Mouse (Mus musculus): ENCODE results near the gene Agpat1.

Gene Agpat1

DNA sequence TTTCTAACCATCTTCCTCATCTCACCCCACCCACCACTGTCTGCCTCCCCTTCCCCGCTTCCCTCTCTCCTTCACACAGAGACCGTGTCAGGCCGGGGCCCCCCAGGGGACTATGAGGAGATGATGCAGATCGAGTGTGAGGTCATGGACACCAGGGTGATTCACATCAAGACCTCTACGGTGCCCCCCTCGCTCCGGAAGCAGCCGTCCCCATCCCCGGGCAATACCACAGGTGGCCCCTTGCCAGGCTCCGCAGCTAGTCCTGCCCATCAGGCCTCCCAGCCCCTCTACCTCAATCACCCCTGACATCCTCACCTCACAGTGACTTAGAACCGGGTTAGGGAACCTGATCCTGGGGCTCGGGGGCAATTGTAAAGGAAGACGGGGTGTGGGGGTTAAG, 50.3 kb downstream of the Agpat1 start:
- DNase-seq (ENCODE audit: low spot score in 2 of 2) = no peak

DNA sequence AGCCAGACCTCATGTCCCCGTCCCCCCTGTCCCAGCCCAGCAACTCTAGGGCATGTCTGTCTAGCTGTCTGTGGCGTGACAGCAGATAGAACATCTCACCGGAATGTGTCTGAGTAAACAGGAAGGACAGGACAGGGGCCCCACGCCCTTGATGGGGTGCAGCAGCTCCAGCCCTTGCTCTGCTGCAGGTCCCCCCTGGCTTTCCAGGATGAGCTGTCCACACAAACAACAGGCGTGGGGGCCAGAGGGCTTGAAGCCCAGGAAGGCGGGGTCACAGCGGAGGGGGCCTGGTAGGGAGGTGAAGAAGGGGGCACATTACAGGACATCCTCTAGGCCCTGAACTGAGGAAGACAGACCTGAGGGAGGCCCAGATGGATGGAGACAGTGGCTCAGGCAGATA, 51.1 kb downstream of the Agpat1 start:
- DNase-seq (ENCODE audit: low spot score in 2 of 2) = no peak

DNA sequence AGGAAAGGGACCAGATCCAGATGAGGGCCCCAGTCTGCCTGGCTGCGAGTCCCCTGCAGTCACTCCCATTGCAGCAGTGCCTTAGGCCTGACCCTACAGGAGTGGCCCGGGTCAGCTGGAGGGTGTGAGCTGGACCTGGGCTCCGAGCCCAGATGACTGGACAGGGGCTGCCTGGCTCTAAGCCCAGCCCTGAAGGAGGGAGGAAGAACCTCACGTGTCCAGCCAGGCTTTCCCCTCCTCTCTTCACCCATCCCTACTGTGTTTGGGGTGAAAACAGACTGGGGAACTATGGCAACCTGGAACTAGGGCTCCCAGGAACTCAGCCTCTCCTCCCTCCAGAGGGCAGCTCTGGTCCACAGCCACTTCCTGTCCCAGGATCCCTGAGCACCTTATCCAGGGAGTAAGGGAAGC, 51.5 kb downstream of the Agpat1 start:
- no peak for DNase-seq (ENCODE audit: low spot score in 2 of 2)

DNA sequence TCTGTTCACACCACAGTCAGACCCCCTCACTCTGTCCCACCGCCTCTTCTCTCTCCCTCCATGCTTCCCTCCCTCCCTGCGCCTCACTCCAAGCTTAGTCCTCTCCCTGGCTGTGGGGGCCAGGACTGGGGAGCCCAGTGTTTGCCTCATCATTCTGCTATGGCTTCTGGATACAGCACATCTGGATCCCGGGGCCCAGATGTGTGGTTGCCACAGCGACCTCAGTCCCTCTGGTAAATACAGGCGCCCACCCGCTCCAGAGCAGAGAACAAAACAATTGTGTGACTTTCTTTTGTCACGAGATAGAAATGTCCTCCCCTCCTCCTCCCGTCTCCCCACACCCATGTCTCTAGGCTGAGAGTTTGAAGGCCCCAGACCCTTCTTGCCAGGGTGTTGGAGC, 52.6 kb downstream of the Agpat1 start:
- no peak for DNase-seq (ENCODE audit: low spot score in 2 of 2)

DNA sequence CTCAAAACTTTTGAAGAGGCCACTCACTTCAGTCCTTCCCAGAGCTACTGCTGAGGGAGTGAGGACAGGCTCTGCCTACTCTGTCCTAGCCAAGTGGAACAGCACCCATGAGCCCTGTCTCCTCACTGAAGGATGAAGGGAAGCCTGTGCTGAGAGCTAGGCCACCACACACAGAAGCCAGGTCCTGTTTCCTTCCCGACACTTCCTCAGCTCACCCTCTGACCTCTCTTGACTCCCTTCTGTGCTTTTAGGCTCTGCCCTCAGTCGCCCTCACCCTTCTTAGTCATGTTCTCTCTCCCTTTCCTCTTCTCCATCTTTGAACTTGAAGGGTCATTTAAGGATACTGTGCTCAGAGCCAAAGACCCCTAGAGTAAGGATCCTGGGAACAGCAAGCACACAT, 53.2 kb downstream of the Agpat1 start:
- no peak for DNase-seq (ENCODE audit: low spot score in 2 of 2)

DNA sequence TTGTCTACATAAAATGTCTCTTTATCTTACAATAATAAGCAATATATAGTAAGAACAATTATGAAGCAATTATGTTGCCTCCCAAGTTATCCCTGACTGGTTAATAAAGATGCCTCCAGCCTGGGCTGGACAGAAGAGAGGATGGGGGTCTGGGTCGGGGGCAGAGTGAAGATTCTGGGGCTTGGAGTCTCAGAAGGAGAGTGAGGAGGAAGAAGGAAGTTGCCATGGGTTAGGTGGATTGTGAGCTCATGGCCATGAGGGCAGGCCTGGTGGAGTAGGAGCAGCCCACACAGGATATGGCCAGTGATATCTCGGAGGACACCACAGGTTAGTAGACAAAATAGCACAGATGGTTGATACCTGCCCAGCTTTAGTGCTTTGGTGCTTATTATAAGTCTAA, 54.1 kb downstream of the Agpat1 start:
- no peak for DNase-seq (ENCODE audit: low spot score in 2 of 2)

DNA sequence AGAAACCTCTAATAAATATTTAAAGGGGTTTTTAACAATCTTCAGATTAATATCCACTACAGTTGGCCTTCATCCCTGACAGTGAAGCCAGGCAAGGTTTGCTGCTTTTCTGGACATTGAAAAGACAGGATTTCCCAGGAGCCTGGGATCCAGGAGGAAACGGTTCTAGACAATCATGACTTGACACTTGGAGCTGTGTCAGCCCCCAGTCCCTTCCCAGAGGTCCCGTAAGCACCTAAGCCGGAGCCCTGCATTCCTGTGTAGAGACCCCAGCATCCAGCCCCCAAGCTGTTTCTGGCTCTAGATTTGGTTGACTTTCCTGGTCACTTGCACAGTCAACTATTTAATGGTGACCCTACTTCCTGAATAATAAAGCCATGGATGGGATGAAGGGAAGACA, 54.5 kb downstream of the Agpat1 start:
- DNase-seq (ENCODE audit: low spot score in 2 of 2) = no peak

DNA sequence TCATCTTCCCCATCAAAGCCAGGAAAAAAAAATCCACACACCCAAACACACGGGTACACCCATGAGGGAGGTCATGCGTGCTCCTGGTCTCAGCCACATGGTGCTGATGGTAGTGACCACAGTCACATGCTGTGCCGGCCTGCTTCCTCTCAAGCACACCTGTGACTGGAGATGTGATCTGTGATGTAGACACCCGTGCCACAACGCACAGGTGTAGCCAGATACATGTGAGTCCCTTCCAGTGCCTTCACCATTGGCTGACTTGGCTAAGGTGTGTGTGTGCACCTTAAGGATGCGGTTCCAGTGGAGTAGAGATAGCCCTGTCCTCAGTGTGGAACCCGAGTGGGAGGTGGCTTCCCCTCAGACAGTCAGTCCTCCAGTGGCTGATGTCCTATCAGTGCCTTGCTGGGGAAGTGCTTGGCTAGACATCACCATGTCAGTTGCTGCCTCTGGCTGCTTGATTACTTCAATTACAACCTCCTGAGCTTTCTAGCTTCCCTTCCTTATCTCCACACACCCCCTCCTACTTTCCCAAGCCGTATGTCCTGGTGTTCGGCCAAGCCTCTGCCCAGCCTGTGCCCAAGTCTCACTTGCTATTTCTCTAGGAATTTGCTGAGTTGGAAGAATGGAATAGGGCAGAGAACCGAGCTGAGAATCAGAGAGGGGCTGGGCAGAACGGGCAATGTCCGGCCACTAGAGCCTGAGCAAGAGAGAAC, 55.3 kb downstream of the Agpat1 start:
- no peak for DNase-seq (ENCODE audit: low spot score in 2 of 2)

DNA sequence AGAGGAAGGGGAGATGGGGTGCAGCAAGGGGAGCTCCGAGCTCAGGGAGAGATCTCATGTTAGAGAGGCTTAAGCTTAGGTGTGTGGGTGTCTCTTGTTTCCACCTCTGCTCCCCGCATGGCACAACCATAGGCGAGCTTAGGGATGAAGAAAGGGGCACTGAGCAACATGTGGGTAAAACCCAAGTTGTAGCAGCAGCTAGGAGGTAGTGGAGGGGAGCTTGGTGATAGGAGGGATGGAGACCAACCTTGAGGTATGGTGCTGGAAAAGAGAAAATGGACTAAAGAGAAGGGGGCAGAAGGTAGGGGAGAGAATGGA, 55.8 kb downstream of the Agpat1 start:
- DNase-seq (ENCODE audit: low spot score in 2 of 2) = no peak

DNA sequence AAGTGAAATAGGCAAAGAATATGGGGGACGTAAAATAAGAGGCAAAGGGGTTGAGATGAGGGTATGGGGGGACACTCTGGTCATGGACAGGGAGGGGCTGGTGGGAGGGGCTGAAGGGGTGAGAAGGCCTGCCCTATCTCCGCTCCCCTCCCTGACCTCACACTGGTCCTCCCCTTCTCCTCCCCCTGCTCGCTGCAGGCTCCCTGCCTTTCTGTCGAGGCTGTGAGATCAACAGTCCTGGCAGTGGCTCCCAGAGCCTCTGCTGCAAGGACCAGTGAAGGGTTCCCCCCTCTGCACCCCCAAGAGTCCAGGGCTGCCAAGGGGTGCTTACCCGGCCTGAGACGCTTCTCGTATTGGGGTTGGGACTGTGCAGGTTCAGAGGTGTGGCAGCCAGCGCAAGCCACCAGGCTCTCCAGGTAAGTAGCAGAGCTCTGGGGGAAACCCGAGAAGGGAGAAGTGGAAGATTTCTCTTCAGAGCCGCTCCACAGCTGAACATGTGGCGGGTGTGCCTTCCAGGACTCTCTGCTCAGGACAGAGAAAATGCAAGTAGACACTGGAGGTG, 56.3 kb downstream of the Agpat1 start:
- no peak for DNase-seq (ENCODE audit: low spot score in 2 of 2)

DNA sequence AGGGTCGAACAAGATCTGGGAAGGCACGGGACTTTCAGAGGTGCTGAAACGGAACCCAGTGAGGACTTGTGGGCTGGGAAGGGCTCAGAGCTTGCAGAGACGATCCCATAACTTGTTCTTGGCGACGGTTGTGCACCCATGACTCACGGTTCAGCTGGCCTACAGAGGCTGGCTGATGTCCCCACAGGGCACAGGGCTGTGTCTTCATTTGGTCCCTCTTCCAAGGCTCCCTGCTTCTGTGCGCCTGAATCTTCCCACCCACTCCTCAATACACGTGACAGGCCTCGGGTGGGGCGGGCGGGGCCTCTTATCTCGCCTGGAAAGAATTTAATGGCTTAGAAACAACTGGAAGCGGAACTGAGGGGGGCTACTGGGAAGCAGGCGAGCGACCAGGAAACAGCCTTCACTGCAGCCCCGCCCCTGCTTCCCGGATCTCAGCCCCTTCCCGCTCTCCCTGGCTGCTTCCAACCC, 57.1 kb downstream of the Agpat1 start:
- no peak for DNase-seq (ENCODE audit: low spot score in 2 of 2)

DNA sequence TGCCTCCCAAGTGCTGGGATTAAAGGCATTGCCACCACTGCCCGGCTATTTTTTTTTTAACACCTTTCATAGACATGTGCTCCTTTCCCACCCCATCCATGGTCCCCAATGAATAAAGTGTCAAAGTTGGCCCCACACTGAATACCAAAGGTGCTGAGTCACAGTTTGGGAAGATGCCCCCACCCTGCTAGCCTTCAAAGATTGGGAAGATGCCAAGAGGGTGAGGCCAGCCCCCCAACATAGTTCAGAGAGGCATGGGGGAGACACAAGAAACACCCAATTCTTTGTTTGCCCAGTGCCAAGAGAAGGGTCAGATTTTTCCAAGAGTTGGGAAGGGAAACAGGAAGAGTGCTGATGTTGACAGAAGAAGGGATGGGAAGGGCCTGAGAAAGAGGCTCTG, 58.4 kb downstream of the Agpat1 start:
- DNase-seq (ENCODE audit: low spot score in 2 of 2) = no peak

DNA sequence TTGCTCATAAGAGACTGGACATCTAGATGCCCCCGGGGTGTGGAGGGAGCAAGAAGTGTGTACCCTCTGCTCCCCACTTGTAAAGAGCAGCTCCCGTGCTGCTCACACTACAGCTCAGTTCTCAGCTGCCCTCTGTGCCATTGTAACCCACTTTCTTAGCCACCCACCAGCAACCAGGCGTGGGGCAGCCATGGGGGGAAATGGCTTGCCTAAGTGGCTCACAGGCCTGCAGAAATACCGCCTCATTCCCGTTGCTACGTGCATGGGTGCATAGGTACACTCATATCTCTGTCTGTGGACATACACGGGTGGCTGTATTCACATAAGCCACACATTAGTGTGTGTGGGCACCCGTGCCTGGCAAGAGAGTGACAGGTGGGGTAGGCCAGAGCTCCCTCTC, 58.9 kb downstream of the Agpat1 start:
- DNase-seq (ENCODE audit: low spot score in 2 of 2) = no peak
